Mouse (Mus musculus): Measurements from ENCODE around the gene Fbxo48. TPM values are rescaled to one million over a fixed set of nuclear protein-coding genes. Genes with fewer than 3 reads are reported as not detected.
A peak's percentile ranks its signal among the peaks of the same experiment; 100 is the strongest.

The Fbxo48 gene
- total RNA-seq (2021), result under 1 TPM; 0.67 to 0.94 TPM

DNA sequence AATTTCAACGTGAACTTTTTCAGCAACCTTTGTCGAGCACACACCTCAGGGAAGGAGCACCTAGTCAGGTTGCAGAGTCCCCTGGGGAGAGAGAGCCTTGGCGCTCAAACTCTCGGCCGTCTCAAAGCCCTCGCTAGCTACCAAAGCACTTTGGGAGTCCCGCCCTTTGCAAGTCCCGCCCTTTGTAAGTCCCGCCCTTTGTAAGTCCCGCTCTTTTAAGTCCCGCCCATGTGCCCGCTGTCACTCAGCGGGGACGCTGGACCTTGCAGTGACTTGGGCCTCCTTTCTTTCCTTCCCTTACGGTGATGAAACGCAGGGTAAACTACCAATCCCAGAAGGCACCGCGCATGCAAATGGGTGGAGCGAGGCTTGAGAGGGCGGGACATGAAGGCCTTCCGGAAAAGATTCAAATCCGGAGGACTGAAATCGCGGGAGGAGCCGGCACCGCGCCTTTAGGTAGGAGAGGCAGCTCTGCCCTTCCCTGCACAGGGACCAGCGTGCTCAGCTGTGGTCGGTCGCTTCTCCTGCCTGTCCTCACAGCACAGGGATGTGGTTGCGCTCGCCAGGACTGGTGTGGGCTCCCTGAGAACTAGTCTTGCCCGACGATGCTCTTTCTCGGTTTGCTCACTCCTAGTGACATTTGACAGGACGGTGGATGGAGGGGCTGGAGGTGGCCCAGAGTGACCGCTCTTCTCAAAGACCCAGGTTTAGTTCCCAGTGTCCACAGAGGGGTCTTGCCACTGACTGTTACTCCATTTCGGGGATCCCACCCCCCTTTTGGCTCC, at the start of gene Fbxo48:
Gene Fbxo48, plus strand, starts transcription at position 400 of the 785 bp plus-strand sequence.
- intact Hi-C loops (cut with DNase I), result loop anchor here (5.0 to 10.0 kb wide), 3 partner anchors 211 to 686 kb away; partner anchors contain the start of gene Sec61g
- peak; percentile 97 to 98 for DNase-seq

DNA sequence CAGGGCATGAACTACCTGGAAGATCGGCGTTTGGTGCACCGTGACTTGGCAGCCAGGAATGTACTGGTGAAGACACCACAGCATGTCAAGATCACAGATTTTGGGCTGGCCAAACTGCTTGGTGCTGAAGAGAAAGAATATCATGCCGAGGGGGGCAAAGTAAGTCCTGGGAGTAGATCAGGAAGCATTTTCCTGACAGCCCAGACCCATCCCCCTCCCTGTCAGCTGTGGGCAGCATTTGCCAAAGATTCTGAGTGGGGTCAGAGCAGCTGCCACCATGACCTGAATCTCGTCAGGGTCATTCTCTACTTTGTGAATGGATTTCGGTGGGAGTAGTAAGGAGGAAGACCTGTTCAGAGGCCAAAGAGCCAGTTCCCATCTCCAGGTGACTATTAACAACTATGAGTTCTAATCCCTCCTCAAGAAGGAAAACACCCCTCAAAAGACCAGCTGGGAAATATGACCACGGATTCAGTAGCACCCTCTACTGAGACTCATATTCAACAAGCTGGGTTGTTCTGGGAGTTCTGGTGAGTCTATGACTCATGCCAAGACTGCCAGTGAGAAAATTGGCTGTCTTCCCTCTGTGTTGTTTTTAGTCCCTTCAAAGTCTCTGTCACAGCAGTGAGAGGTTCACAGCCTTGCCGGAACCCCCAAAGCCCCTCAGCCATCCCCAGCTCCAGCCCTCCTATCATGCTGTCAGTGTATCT, 46.7 kb upstream of the Fbxo48 start:
- DNase-seq, result peak; percentile 31 to 43
- intact Hi-C loops (cut with DNase I), result no loop called here

GRCm38 (mm10) chr11:16905012-16905332, 46.2 kb upstream of the Fbxo48 start:
- DNase-seq, result no peak
- intact Hi-C loops (cut with DNase I), result no loop called here

- intact Hi-C loops (cut with DNase I), result no loop called here
- DNase-seq, result no peak
Observed at GRCm38 (mm10) chr11:16906530-16906929, 44.6 kb upstream of the Fbxo48 start.

GRCm38 (mm10) chr11:16907517-16908129, 43.6 kb upstream of the Fbxo48 start:
- peak in 1 of 2 experiments; percentile 15 for DNase-seq
- intact Hi-C loops (cut with DNase I), result no loop called here

GRCm38 (mm10) chr11:16914756-16915155, 36.4 kb upstream of the Fbxo48 start:
- no peak for DNase-seq
- intact Hi-C loops (cut with DNase I), result no loop called here

DNA sequence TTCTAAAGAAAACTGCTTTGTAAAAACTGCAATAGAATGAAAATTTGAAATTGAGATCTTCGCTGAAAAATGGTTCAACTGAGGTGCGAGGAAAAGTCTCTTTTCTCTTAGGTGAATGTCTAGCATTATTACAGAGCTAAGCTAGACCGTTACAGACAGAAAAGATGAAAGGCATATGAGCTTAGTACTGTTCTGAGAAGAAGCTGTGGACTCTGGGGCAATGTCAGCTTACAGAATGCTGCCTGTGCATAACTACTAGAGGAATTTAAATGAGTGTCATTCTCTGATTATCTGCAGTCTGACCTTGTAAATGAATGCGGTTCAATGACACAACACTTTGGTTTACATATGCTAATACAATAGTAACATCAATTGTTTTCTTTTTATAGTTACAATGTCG, 35.3 kb upstream of the Fbxo48 start:
- intact Hi-C loops (cut with DNase I), result no loop called here
- no peak for DNase-seq

DNA sequence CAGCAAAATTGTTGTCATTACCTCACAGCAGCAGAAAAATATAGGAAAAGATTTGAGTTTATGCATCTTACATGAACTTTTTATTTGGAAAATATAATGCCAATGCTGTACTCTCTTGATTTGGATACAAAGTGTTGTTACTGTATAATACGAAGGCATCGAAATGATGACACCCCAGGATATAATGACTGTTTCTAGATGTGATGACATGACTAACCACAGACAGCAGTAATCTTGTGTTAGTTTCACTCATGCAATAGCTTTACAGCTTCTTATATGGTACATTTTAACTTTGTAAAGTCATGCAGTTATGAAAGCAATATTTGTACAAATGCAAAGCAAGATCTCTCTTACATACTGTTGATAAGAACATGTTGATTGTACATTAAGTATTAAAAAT, 33.7 kb upstream of the Fbxo48 start:
- intact Hi-C loops (cut with DNase I), result no loop called here
- no peak for DNase-seq

GRCm38 (mm10) chr11:16932159-16932558, 19.0 kb upstream of the Fbxo48 start:
- DNase-seq, result no peak
- intact Hi-C loops (cut with DNase I), result no loop called here

GRCm38 (mm10) chr11:16935577-16936236, 15.5 kb upstream of the Fbxo48 start:
- DNase-seq, result peak; percentile 27 to 31

DNA sequence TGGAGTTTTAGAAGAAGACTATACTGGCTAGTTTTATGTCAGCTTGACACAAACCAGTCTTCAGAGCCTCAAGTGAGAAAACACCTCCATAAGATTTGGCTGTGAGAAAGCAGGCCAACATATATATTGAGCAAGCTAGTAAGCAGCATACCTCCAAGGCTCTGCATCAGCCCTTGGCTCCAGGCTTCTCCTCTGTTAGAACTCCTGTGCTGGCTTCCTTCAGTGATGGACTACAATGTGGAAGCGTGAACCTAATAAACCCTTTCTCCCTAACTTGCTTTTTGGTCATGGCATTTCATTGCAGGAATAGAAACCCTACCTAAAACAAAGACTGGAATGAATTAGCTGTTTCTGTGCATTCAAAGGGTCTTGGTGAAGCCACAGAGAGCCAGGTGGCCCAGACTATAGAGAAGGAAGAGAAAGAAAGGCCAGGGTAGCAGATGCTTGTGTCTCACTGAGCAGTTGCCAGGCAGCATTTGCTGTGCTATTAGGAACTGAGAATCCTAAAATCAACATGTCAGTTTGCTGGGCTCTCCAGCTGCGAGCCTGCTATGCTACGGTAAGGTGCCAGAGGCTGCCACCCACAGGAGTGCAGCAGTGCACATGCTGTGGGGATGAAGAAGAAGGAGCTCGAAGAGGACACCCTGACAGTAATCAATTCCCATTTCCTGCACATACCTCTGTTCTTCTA, 9.9 kb upstream of the Fbxo48 start:
- DNase-seq, result no peak
- intact Hi-C loops (cut with DNase I), result no loop called here

More at GRCm38 (mm10) chr11:16935577-16936236, 15.5 kb upstream of the Fbxo48 start:
- intact Hi-C loops (cut with DNase I), result no loop called here

DNA sequence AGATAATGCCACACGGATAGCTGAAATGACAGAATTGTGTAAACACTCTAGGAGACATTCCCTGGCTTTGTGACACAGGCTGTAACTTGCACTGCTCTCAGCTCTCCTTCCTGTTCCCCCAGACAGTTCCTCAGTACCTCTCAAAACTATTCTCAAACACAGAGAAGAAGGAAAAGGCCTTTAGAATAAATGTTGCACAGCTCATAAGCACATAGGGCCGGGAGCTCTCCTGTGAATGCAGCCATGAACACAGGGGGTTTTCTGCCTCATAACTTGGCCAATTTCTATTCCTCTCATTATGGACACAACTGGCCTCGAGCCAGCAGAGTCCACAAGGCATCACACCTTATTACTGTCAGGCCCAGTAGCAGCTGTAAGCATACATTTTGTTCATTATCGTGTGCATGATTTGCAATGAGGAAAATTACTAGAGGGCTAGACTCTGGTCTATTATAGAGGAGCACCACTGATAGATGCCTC, 9.2 kb upstream of the Fbxo48 start:
- intact Hi-C loops (cut with DNase I), result no loop called here
- no peak for DNase-seq

- intact Hi-C loops (cut with DNase I), result no loop called here
- no peak for DNase-seq
Observed at GRCm38 (mm10) chr11:16943016-16943415, 8.2 kb upstream of the Fbxo48 start.

GRCm38 (mm10) chr11:16948756-16949155, 2.4 kb upstream of the Fbxo48 start:
- intact Hi-C loops (cut with DNase I), result loop anchor here (1.0 to 2.0 kb wide), 2 partner anchors 358 to 423 kb away; no protein-coding TSS in a partner anchor
- DNase-seq, result peak; percentile 79 to 84

DNA sequence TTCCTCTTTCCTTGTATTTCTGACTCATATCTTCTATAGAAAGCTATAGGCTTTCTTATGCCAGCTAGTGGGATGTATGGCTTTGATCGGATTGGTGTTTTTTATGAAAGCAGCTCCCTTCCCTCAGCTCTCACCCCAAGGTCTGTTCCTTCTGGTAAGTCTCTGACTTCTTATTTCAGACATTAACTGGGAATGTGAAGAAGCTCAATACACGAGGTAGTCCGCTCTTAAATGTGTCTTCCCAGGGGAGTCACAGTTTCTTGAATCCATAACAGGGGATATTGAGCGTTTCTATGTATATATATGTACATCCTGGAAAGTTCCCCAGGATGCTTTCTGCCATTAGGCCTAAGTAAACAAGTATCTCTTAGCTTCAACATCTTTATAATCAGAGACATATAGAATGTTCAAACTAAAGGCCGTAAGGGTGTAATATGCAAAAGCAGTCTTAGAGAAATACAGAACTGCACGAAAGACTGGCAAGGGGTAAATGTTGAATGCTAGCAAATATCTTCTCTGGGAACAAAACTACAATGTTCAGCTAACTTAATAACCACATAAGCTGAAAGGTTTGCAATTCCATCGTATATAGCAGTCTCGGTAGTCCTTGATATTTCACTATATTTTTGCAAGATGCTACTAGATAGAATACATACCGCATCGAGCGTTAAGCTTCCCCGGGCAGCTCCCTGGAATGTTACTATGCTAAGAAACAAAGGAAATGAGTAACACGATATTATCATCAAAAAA, 774 bp upstream of the Fbxo48 start:
- DNase-seq, result no peak
- intact Hi-C loops (cut with DNase I), result loop anchor here (5.0 to 10.0 kb wide), 3 partner anchors 212 to 686 kb away; partner anchors contain the start of gene Sec61g

GRCm38 (mm10) chr11:16951761-16952010, 511 bp downstream of the Fbxo48 start:
- no peak for DNase-seq
- intact Hi-C loops (cut with DNase I), result loop anchor here (5.0 to 10.0 kb wide), 3 partner anchors 211 to 687 kb away; partner anchors contain the start of gene Sec61g

GRCm38 (mm10) chr11:16956115-16956862, 5.1 kb downstream of the Fbxo48 start:
- no peak for DNase-seq
- intact Hi-C loops (cut with DNase I), result loop anchor here (10.0 kb wide), 1 partner anchor 691 kb away; no protein-coding TSS in a partner anchor

DNA sequence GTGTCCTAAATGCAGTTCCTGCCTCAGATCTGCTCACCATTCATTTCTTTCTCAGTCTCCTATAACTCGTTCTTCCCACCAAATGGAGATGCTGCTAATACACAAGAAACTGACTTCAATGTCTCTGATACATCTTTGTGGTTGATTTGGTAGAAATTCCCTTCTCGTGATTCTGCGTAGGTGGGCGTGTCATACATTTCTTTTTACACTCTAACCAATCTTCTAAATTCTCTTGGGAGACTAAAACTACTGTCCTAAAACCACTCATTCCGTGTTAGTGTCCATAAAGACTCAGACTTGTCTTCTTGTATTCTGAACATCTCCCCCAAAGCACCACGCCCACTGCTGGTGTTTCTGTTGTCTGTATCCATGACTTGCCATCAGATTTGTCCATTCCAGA, 5.9 kb downstream of the Fbxo48 start:
- no peak for DNase-seq
- intact Hi-C loops (cut with DNase I), result loop anchor here (10.0 kb wide), 1 partner anchor 692 kb away; no protein-coding TSS in a partner anchor

- intact Hi-C loops (cut with DNase I), result loop anchor here (10.0 kb wide), 1 partner anchor 694 kb away; no protein-coding TSS in a partner anchor
- DNase-seq, result no peak
Observed at GRCm38 (mm10) chr11:16958520-16958919, 7.3 kb downstream of the Fbxo48 start.

All from heart, postnatal 10 days (tissue).